12 mouse cellular contexts compared by ENCODE assay signal in the genomic region with DNA sequence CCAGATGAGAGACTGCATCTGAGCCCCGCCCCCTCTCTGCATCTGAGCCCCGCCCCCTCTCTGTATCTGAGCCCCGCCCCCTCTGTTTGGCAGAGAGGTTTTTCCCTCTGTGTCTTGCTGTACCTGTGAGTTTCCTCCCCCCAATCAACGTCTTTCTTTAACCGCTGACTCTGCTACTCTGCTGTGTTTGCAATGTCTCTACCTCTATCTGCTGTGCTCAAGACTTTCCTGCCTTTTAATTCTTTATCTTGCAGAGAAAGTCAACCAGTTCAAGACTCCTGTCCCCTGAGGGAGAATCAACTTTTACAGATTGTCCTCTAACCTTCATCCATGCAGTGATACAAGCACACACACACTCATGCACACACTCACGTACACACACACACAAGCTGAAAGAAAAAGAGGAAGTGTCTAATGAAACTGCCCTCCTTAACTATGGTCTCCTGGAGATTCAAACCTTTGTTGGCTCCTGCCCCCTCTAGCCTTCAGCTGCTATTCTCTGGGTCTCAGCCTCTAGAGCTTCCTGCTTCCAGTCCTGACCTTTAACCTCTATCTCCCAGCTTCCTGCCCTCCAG.
DNase-seq lines count a peak whose midpoint lies in the region; ATAC-seq lines count a peak whose summit lies in the region.
"Had no signal": no experiment of that assay in that cellular context is flagged by ENCODE, and none has a peak within 500 bp of the region (broad histone marks: within the 10 kb centered on the region; RNA-seq: fewer than 3 reads in every experiment).

No protein-coding gene starts in this region.

- WGBS in liver, embryonic 12.5 days (ENCODE audit: insufficient replicate concordance) = 15% methylated on average over 6 of the region's 6 CpGs

- peaks cover 20% of the 10 kb centered on the region for H3K4me1 ChIP-seq in liver, embryonic 12.5 days

- no peaks in the 10 kb centered on the region for H3K27me3 ChIP-seq in liver, embryonic 12.5 days (replicated peaks)

- DNase-seq in embryo, embryonic 11 days = peak; percentile 27
- no peak for DNase-seq in embryo, embryonic 10.5 days (ENCODE audit: low spot score)
- DNase-seq in Muller cell, postnatal 12 days (ENCODE audit: inconsistent ontology term) = no peak
- no peak for DNase-seq in lung, postnatal 4 days
- no peak for DNase-seq in cerebellum, postnatal 25 days
- DNase-seq: cerebellum, adult 9-10 months; kidney, adult 11 months had no signal

- no peak overlapping the region for H3K4me3 ChIP-seq in liver, embryonic 12.5 days
- H3K4me3 ChIP-seq: heart, embryonic 10.5 days had no signal

- peak; percentile 71 for ATAC-seq in activated CD4-positive, CD25-positive, alpha-beta regulatory T cell, adult 4 months
- peak; percentile 45 for ATAC-seq in liver, embryonic 12.5 days
- ATAC-seq in neutrophil, adult 5-6 weeks (ENCODE audit: extremely low read depth, insufficient number of reproducible peaks, low FRiP score, poor library complexity, severe bottlenecking) = peak; percentile 52; the same call in 1 of the 2 replicates

- H3K27ac ChIP-seq in liver, embryonic 12.5 days = peak overlapping the region; percentile 69
- H3K27ac ChIP-seq: heart, embryonic 10.5 days; macrophage had no signal

- H3K9me3 ChIP-seq in liver, embryonic 12.5 days (replicated peaks) = no peaks in the 10 kb centered on the region
- H3K9me3 ChIP-seq: heart, embryonic 10.5 days had no signal

- no peak overlapping the region for H3K4me2 ChIP-seq in liver, embryonic 12.5 days

- no peak overlapping the region for H3K9ac ChIP-seq in liver, embryonic 12.5 days

- H3K36me3 ChIP-seq in liver, embryonic 12.5 days = no peaks in the 10 kb centered on the region
- H3K36me3 ChIP-seq: heart, embryonic 10.5 days had no signal
